Mouse (Mus musculus) liver, adult 2 months (tissue): ENCODE measurements around the gene Rps17.

Experiments used
- CTCF ChIP-seq: fragments of 200-500 bp; IDR thresholded peaks from 2 replicates; pipeline ENCODE4 v1.5.1; 2011; ENCODE audit warnings: low read depth, low read length, control low read depth
- POLR2A ChIP-seq: fragments of 200-500 bp; IDR thresholded peaks from 2 replicates; pipeline ENCODE4 v1.6.1; 2011; ENCODE audit warnings: low read length, control low read depth; ENCODE audit not compliant: insufficient read depth; ENCODE audit errors: extremely low read depth

GRCm38 (mm10) chr7:81335705-81336431 lies 9.2 kb downstream of the Rps17 start:
- TF ChIP-seq CTCF (no peak), POLR2A (no peak)
